Mouse (Mus musculus) brain, embryonic 18.5 days (tissue): ENCODE data around the gene Pdzd2.

ENCODE experiments used
- DNase-seq: peaks from one replicate; pipeline ENCODE4 v3.0.0-alpha.2; 2012; ENCODE audit warnings: low read depth, low spot score

The Pdzd2 gene

GRCm38 (mm10) chr15:12539618-12540302 lies 200.0 kb downstream of the Pdzd2 start:
- no peak for DNase-seq

- no peak for DNase-seq
Observed at GRCm38 (mm10) chr15:12533254-12533653, 206.5 kb downstream of the Pdzd2 start.

GRCm38 (mm10) chr15:12532568-12532967 lies 207.2 kb downstream of the Pdzd2 start:
- no peak for DNase-seq

- no peak for DNase-seq
Observed at GRCm38 (mm10) chr15:12522810-12523209, 216.9 kb downstream of the Pdzd2 start.

GRCm38 (mm10) chr15:12520292-12520691 lies 219.4 kb downstream of the Pdzd2 start:
- DNase-seq, result no peak

GRCm38 (mm10) chr15:12518370-12518973 lies 221.3 kb downstream of the Pdzd2 start:
- no peak for DNase-seq

- DNase-seq, result no peak
Observed at GRCm38 (mm10) chr15:12517314-12517813, 222.4 kb downstream of the Pdzd2 start.

GRCm38 (mm10) chr15:12515272-12515844 lies 224.4 kb downstream of the Pdzd2 start:
- no peak for DNase-seq

GRCm38 (mm10) chr15:12513526-12513925 lies 226.2 kb downstream of the Pdzd2 start:
- DNase-seq, result no peak

GRCm38 (mm10) chr15:12508765-12509377 lies 230.9 kb downstream of the Pdzd2 start:
- no peak for DNase-seq

- no peak for DNase-seq
Observed at GRCm38 (mm10) chr15:12507523-12507922, 232.2 kb downstream of the Pdzd2 start.

GRCm38 (mm10) chr15:12506514-12506913 lies 233.2 kb downstream of the Pdzd2 start:
- DNase-seq, result no peak

GRCm38 (mm10) chr15:12506085-12506484 lies 233.6 kb downstream of the Pdzd2 start:
- DNase-seq, result no peak

GRCm38 (mm10) chr15:12505556-12505955 lies 234.2 kb downstream of the Pdzd2 start:
- no peak for DNase-seq

- no peak for DNase-seq
Observed at GRCm38 (mm10) chr15:12503907-12504306, 235.8 kb downstream of the Pdzd2 start.

GRCm38 (mm10) chr15:12501924-12502548 lies 237.7 kb downstream of the Pdzd2 start:
- no peak for DNase-seq

GRCm38 (mm10) chr15:12500674-12501073 lies 239.1 kb downstream of the Pdzd2 start:
- no peak for DNase-seq

- DNase-seq, result no peak
Observed at GRCm38 (mm10) chr15:12494084-12494483, 245.6 kb downstream of the Pdzd2 start.

GRCm38 (mm10) chr15:12493258-12493657 lies 246.5 kb downstream of the Pdzd2 start:
- no peak for DNase-seq

- DNase-seq, result no peak
Observed at GRCm38 (mm10) chr15:12490969-12491368, 248.8 kb downstream of the Pdzd2 start.

GRCm38 (mm10) chr15:12490527-12490926 lies 249.2 kb downstream of the Pdzd2 start:
- DNase-seq, result no peak

- DNase-seq, result no peak
Observed at GRCm38 (mm10) chr15:12488316-12488715, 251.4 kb downstream of the Pdzd2 start.
